Mouse (Mus musculus): ENCODE results near the gene Scarb2.

The Scarb2 gene

GRCm38 (mm10) chr5:92435025-92435584, 71.5 kb downstream of the Scarb2 start, which contains the start of gene Nup54:
Nup54 (minus strand) TSS chr5:92435219.
- peak; percentile 98 for DNase-seq (ENCODE audit: low read depth, low spot score)

GRCm38 (mm10) chr5:92434571-92434985, 72.1 kb downstream of the Scarb2 start:
- peak; percentile 77 for DNase-seq (ENCODE audit: low read depth, low spot score)

- no peak for DNase-seq (ENCODE audit: low read depth, low spot score)
Observed at GRCm38 (mm10) chr5:92434070-92434469, 72.6 kb downstream of the Scarb2 start.

- DNase-seq (ENCODE audit: low read depth, low spot score): no peak
Observed at GRCm38 (mm10) chr5:92431611-92432010, 75.0 kb downstream of the Scarb2 start.

GRCm38 (mm10) chr5:92430723-92431122, 75.9 kb downstream of the Scarb2 start:
- no peak for DNase-seq (ENCODE audit: low read depth, low spot score)

- no peak for DNase-seq (ENCODE audit: low read depth, low spot score)
Observed at GRCm38 (mm10) chr5:92424126-92424525, 82.5 kb downstream of the Scarb2 start.

GRCm38 (mm10) chr5:92413982-92414375, 92.7 kb downstream of the Scarb2 start:
- DNase-seq (ENCODE audit: low read depth, low spot score): peak; percentile 18

- DNase-seq (ENCODE audit: low read depth, low spot score): peak; percentile 26
Observed at GRCm38 (mm10) chr5:92413271-92413981, 93.2 kb downstream of the Scarb2 start.

GRCm38 (mm10) chr5:92411461-92412140, 95.0 kb downstream of the Scarb2 start:
- DNase-seq (ENCODE audit: low read depth, low spot score): no peak

- DNase-seq (ENCODE audit: low read depth, low spot score): no peak
Observed at GRCm38 (mm10) chr5:92410486-92410885, 96.1 kb downstream of the Scarb2 start.

GRCm38 (mm10) chr5:92409361-92410155, 97.1 kb downstream of the Scarb2 start:
- no peak for DNase-seq (ENCODE audit: low read depth, low spot score)

GRCm38 (mm10) chr5:92404400-92404678, 102.3 kb downstream of the Scarb2 start:
- DNase-seq (ENCODE audit: low read depth, low spot score): no peak

- no peak for DNase-seq (ENCODE audit: low read depth, low spot score)
Observed at GRCm38 (mm10) chr5:92403562-92404399, 102.9 kb downstream of the Scarb2 start.

- peak; percentile 39 for DNase-seq (ENCODE audit: low read depth, low spot score)
Observed at GRCm38 (mm10) chr5:92402816-92403215, 103.8 kb downstream of the Scarb2 start.

GRCm38 (mm10) chr5:92398153-92398552, 108.5 kb downstream of the Scarb2 start:
- DNase-seq (ENCODE audit: low read depth, low spot score): peak; percentile 90

- DNase-seq (ENCODE audit: low read depth, low spot score): no peak
Observed at GRCm38 (mm10) chr5:92396476-92396875, 110.2 kb downstream of the Scarb2 start.

- no peak for DNase-seq (ENCODE audit: low read depth, low spot score)
Observed at GRCm38 (mm10) chr5:92395764-92396163, 110.9 kb downstream of the Scarb2 start.

- no peak for DNase-seq (ENCODE audit: low read depth, low spot score)
Observed at GRCm38 (mm10) chr5:92393863-92394262, 112.8 kb downstream of the Scarb2 start.

GRCm38 (mm10) chr5:92392542-92392941, 114.1 kb downstream of the Scarb2 start:
- peak; percentile 30 for DNase-seq (ENCODE audit: low read depth, low spot score)

Data from ZHBTc4 (cell line).